Comparison of ENCODE assay signal across 25 mouse cellular contexts in the genomic region with DNA sequence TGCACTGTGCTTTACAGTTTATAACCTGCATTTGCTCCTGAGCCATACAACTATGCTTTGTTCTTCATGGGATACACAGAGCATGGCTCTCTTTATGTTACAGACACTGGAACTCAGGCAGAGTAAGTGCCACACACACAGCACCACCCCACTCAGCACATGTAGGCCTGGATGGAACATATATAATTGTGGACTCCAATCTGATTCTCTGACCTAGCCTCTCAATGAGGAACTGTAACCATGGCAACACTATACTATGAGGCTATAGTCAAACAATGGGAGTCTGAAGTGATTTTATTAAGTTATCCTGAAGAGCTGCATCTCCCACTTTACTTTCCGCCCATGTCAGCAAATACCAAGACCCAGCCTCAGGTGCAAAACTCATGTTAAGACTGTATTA.
"Had no signal": no experiment of that assay in that cellular context is flagged by ENCODE, and none has a peak within 500 bp of the region (broad histone marks: within the 10 kb centered on the region; RNA-seq: fewer than 3 reads in every experiment).

No protein-coding gene starts in this region.

- H3K9me3 ChIP-seq: heart, embryonic 13.5 days; heart, embryonic 15.5 days; kidney, embryonic 15.5 days; limb, embryonic 10.5 days; limb, embryonic 12.5 days; liver, embryonic 13.5 days had no signal

- H3K9ac ChIP-seq: heart, embryonic 13.5 days; heart, embryonic 15.5 days; hindbrain, embryonic 14.5 days; kidney, embryonic 15.5 days; limb, embryonic 12.5 days; liver, embryonic 13.5 days had no signal

- DNase-seq: gastrocnemius, postnatal 14 days; gastrocnemius, postnatal 36 days; heart, adult 18-20 months; heart, postnatal 14 days; heart, postnatal 36 days; kidney, adult 11 months; kidney, adult 2 months; kidney, adult 9 months; kidney, postnatal 14 days; kidney, postnatal 36 days; liver; liver, embryonic 13.5 days had no signal

- H3K27me3 ChIP-seq: heart, embryonic 13.5 days; heart, embryonic 15.5 days; kidney, embryonic 15.5 days; limb, embryonic 12.5 days; liver, embryonic 13.5 days had no signal

- H3K27ac ChIP-seq: heart, embryonic 13.5 days; heart, embryonic 15.5 days; hindbrain, embryonic 14.5 days; hindbrain, postnatal 0 days; kidney, embryonic 15.5 days; kidney, postnatal 0 days; layer of hippocampus, adult 2 months; left cerebral cortex, adult 2 months; limb, embryonic 10.5 days; limb, embryonic 12.5 days; liver, embryonic 13.5 days had no signal

- H3K4me3 ChIP-seq: heart, embryonic 13.5 days; heart, embryonic 15.5 days; kidney, embryonic 15.5 days; layer of hippocampus, adult 2 months; left cerebral cortex, adult 2 months; limb, embryonic 10.5 days; limb, embryonic 12.5 days; liver, embryonic 13.5 days had no signal

- H3K36me3 ChIP-seq: heart, embryonic 13.5 days; heart, embryonic 15.5 days; kidney, embryonic 15.5 days; limb, embryonic 10.5 days; limb, embryonic 12.5 days; liver, embryonic 13.5 days had no signal

- H3K4me2 ChIP-seq: heart, embryonic 11.5 days; heart, embryonic 13.5 days; heart, embryonic 15.5 days; hindbrain, embryonic 14.5 days; kidney, embryonic 15.5 days; limb, embryonic 12.5 days; liver, embryonic 11.5 days; liver, embryonic 13.5 days had no signal

- H3K4me1 ChIP-seq: heart, embryonic 13.5 days; heart, embryonic 15.5 days; kidney, embryonic 15.5 days; limb, embryonic 10.5 days; limb, embryonic 12.5 days; liver, embryonic 13.5 days had no signal

- ATAC-seq: hindbrain, postnatal 0 days; intestine, embryonic 16.5 days had no signal
